Comparison of ENCODE assay signal across 19 mouse cellular contexts in the genomic region with DNA sequence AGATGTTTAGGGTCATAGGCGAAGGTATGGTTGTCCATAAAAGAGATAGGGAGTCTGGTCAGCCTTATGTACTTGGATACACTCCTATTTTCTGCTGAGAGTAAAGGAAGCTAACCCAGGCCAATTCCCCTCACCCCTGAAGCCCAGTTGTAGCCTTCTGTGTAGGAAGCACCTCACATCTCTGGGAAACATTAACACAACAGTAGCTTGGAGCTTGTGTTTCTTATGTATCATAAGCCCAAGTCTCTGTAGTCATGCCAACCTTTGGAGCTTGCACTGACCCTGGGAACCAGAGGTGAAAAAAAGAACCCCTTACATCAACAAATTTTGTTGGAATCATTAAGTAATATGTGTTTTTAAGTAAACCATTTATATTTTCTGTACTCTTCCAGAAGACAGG.
"Had no signal": no experiment of that assay in that cellular context is flagged by ENCODE, and none has a peak within 500 bp of the region (broad histone marks: within the 10 kb centered on the region; RNA-seq: fewer than 3 reads in every experiment).

No protein-coding gene starts in this region.

- H3K4me1 ChIP-seq: limb, embryonic 12.5 days; limb, embryonic 15.5 days; midbrain, embryonic 12.5 days; midbrain, embryonic 15.5 days; neural tube, embryonic 12.5 days; neural tube, embryonic 15.5 days; stomach, embryonic 15.5 days had no signal

- H3K9me3 ChIP-seq: limb, embryonic 12.5 days; limb, embryonic 15.5 days; midbrain, embryonic 12.5 days; midbrain, embryonic 15.5 days; neural tube, embryonic 12.5 days; neural tube, embryonic 15.5 days; stomach, embryonic 15.5 days had no signal

- DNase-seq: left cerebral cortex, postnatal 4 days; liver, postnatal 0 days; lung, embryonic 14.5 days; right cerebral cortex, adult 18-20 months; right cerebral cortex, postnatal 25 days; spleen, adult 18-20 months; thymus, postnatal 25 days had no signal

- H3K4me2 ChIP-seq: limb, embryonic 12.5 days; limb, embryonic 15.5 days; liver, embryonic 11.5 days; lung, embryonic 14.5 days; midbrain, embryonic 12.5 days; midbrain, embryonic 15.5 days; neural tube, embryonic 12.5 days; neural tube, embryonic 15.5 days; stomach, embryonic 15.5 days had no signal

- ATAC-seq: intestine, postnatal 0 days; liver, postnatal 0 days; lung, postnatal 0 days; midbrain, embryonic 15.5 days had no signal

- H3K27me3 ChIP-seq: limb, embryonic 12.5 days; limb, embryonic 15.5 days; midbrain, embryonic 12.5 days; midbrain, embryonic 15.5 days; neural tube, embryonic 12.5 days; neural tube, embryonic 15.5 days; stomach, embryonic 15.5 days had no signal

- H3K4me3 ChIP-seq: limb, embryonic 12.5 days; limb, embryonic 15.5 days; midbrain, embryonic 12.5 days; midbrain, embryonic 15.5 days; neural tube, embryonic 12.5 days; neural tube, embryonic 15.5 days; stomach, embryonic 15.5 days had no signal

- H3K36me3 ChIP-seq: limb, embryonic 12.5 days; limb, embryonic 15.5 days; midbrain, embryonic 12.5 days; midbrain, embryonic 15.5 days; neural tube, embryonic 12.5 days; neural tube, embryonic 15.5 days; stomach, embryonic 15.5 days had no signal

- H3K9ac ChIP-seq: limb, embryonic 12.5 days; limb, embryonic 15.5 days; liver, embryonic 14.5 days; liver, postnatal 0 days; lung, embryonic 14.5 days; midbrain, embryonic 12.5 days; midbrain, embryonic 15.5 days; neural tube, embryonic 12.5 days; neural tube, embryonic 15.5 days; stomach, embryonic 15.5 days had no signal

- H3K27ac ChIP-seq: limb, embryonic 12.5 days; limb, embryonic 15.5 days; liver, embryonic 14.5 days; macrophage; midbrain, embryonic 12.5 days; midbrain, embryonic 15.5 days; neural tube, embryonic 12.5 days; neural tube, embryonic 15.5 days; stomach, embryonic 15.5 days had no signal
